Mouse (Mus musculus): ENCODE measurements at regions not wholly inside any gene's neighbourhood (a gene's known extent, or its start where the extent isn't known, plus 50 kb on each side); places are given as distances from the start of the nearest gene placed in this dataset.
A peak's percentile ranks its signal among the peaks of the same experiment; 100 is the strongest.

DNA sequence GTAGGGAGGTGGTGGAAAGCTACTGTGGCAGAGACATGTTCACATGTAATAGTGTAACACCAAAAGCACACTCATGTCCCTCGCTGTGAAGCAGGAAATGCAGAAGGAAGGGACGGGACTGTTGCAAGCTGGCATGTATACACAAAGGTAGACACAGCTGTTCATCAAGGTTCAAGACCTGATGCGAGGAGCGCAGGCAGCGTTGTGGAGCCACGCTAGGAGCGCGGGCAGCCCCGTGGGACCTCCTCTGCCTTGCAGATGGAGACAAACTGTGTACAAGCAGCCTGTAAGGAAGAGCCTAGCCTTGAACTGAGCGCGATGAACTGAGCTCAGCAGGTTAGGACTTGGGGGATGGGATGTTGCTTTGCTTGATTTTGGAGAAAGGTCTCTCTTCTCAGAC, 96.2 kb downstream of the Ets2 start:
- H3K4me2 ChIP-seq (replicated peaks) = no peak overlapping the region
- no peaks in the 10 kb centered on the region for H3K9me3 ChIP-seq
- no peaks in the 10 kb centered on the region for H3K27me3 ChIP-seq (replicated peaks)
- no peak overlapping the region for H3K9ac ChIP-seq
- H3K36me3 ChIP-seq = no peaks in the 10 kb centered on the region
- 65% methylated on average over 11 of the region's 11 CpGs for WGBS
- no peak overlapping the region for H3K4me3 ChIP-seq (replicated peaks)
- ATAC-seq = no peak
- no peak overlapping the region for H3K27ac ChIP-seq
- 0 out of 2 replicates have a peak, but pooled peaks cover 2% of the 10 kb centered on the region for H3K4me1 ChIP-seq (replicated peaks)

DNA sequence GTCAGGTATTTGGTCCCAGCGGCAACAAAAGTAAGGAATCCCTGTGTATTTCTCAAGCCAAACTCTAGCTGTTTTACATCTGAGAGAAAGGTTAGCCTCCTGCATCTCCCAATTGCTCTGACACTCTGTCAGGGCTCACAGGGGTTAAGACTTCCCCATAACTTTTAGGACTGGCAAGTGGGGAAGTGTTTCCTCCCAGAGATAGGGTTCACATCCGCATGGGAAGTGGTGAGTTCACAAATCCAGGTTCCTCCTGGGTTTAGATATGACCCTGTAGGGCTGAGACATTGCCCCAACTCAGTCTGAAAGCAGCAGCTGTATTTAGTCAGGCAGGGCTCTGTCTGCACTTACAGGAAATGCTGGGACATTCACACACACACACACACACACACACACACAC, 95.3 kb downstream of the Ets2 start:
- Histone ChIP-seq H3K36me3 (no peaks in the 10 kb centered on the region), H3K4me1 (replicated peaks) (0 out of 2 replicates have a peak, but pooled peaks cover 2% of the 10 kb centered on the region), H3K4me2 (replicated peaks) (no peak overlapping the region), H3K4me3 (replicated peaks) (no peak overlapping the region), H3K9me3 (no peaks in the 10 kb centered on the region), H3K27me3 (replicated peaks) (no peaks in the 10 kb centered on the region), H3K9ac (no peak overlapping the region), H3K27ac (no peak overlapping the region)
- WGBS = 54% methylated on average over 2 of the region's 2 CpGs
- no peak for ATAC-seq

DNA sequence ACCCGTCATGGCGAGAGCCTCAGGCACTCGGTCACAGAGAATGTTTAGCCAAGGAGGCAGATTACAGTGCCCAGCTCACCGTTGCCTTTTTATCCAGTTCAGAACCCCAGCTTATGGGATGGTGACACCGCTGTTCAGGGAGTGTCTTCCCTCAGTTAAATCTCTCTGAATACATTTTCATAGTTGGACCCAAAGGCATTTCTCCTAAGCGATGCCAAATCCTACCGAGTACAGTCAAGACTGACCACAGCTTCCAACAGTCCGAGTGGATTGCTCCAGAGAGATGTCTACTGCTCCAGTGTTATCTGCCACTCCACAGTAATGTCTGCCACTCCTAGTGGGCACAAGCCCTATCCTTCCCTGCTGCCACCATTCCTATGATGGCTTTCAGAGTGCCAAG, 93.0 kb downstream of the Ets2 start:
- 71% methylated on average over 8 of the region's 8 CpGs for WGBS
- Histone ChIP-seq H3K27me3 (replicated peaks) (no peaks in the 10 kb centered on the region), H3K9me3 (no peaks in the 10 kb centered on the region), H3K9ac (no peak overlapping the region), H3K4me1 (replicated peaks) (0 out of 2 replicates have a peak, but pooled peaks cover 2% of the 10 kb centered on the region), H3K36me3 (no peaks in the 10 kb centered on the region), H3K4me2 (replicated peaks) (0 out of 2 replicates have a peak overlapping the region, but pooled peaks have one; percentile 18), H3K4me3 (replicated peaks) (no peak overlapping the region), H3K27ac (no peak overlapping the region)
- no peak for ATAC-seq

DNA sequence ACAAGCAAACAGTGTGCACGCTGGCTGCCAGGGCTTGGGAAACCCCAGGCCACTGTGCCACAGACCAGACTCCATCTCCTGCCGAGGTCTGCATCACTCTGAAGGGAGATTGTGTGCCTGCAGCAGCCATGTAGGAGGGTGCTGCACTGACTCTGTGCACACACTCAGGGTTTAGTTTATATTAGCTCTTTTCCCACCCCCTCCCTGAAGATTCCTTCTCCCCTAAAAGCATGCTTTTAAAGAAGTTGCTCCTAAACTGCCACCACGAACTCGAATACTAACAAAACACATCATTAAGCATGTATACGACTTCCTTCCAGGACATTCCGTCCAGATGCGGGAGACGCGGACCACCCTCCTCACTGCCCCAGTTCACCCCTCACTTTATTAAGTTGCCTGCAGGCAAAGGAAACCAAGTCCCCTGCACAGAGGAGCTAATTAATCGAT, 92.4 kb downstream of the Ets2 start:
- Histone ChIP-seq H3K9me3 (no peaks in the 10 kb centered on the region), H3K9ac (no peak overlapping the region), H3K36me3 (no peaks in the 10 kb centered on the region), H3K27ac (no peak overlapping the region), H3K4me3 (replicated peaks) (no peak overlapping the region), H3K4me2 (replicated peaks) (0 out of 2 replicates have a peak overlapping the region, but pooled peaks have one; percentile 18), H3K27me3 (replicated peaks) (no peaks in the 10 kb centered on the region), H3K4me1 (replicated peaks) (0 out of 2 replicates have a peak, but pooled peaks cover 2% of the 10 kb centered on the region)
- 29% methylated on average over 10 of the region's 10 CpGs for WGBS
- ATAC-seq = no peak

DNA sequence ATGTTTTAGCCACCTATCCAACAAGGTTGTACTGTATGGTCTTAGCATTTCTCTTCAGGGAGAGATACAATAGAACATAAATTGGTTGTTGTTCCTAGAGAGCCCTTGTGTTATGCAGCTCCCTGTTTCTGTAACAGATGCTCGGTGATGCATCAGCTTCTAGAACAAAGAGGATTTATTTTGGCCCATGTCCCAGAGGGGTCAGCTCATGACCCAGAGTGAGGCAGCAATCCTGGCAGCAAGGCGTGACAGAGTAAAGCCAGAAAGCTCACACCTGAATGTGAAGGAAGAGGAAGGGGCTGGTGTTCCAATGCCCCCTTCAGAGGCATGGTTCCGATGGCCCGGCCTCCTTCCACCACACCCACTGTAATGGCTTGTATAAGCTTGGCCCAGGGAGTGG, 88.8 kb downstream of the Ets2 start:
- Histone ChIP-seq H3K9ac (no peak overlapping the region), H3K27ac (no peak overlapping the region), H3K4me3 (replicated peaks) (no peak overlapping the region), H3K4me2 (replicated peaks) (no peak overlapping the region), H3K4me1 (replicated peaks) (no peaks in the 10 kb centered on the region), H3K36me3 (no peaks in the 10 kb centered on the region), H3K9me3 (no peaks in the 10 kb centered on the region), H3K27me3 (replicated peaks) (no peaks in the 10 kb centered on the region)
- ATAC-seq = no peak
- WGBS = 77% methylated on average over 4 of the region's 4 CpGs

DNA sequence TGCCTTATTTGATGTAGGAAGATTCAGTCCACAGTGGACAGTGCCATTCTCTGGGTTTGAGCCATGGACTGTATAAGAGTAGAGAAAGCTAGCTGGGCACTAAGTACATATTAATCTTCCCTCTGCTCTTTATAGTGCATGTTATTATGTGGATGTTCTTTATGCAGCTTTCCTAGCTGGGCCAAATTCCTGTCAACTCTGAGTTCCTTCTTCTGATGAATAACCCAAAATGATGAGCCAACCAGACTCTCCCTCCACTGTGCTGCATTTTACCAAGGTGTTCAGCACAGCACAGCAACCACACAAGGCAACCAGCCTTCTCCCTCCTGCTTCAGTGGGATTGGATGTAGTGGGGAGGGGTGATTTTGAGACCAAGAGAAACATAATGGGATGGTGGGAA, 87.7 kb downstream of the Ets2 start:
- Histone ChIP-seq H3K4me1 (replicated peaks) (no peaks in the 10 kb centered on the region), H3K27ac (no peak overlapping the region), H3K9ac (no peak overlapping the region), H3K36me3 (no peaks in the 10 kb centered on the region), H3K4me2 (replicated peaks) (no peak overlapping the region), H3K27me3 (replicated peaks) (no peaks in the 10 kb centered on the region), H3K9me3 (no peaks in the 10 kb centered on the region), H3K4me3 (replicated peaks) (no peak overlapping the region)
- no peak for ATAC-seq

DNA sequence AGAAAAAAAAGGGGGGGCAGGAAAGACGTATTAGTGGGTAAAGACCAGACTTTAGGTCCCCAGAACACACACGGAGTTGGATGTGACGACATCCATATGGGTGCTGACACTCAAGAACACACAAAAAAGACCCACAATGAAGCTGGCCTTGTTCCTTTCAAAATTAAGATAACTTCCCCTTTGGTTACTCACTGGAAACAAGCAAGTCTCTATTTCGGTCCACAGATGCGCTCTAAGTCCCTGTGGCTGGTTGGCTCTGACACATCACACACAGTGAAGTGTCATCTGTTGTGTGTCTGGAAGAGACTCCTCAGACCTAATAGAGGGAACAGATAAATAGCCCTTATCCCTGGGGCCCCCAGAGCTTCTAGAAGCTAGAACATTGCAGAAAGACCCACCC, 79.8 kb downstream of the Ets2 start:
- H3K9ac ChIP-seq = no peak overlapping the region
- no peaks in the 10 kb centered on the region for H3K27me3 ChIP-seq (replicated peaks)
- H3K36me3 ChIP-seq = no peaks in the 10 kb centered on the region
- ATAC-seq = no peak
- no peak overlapping the region for H3K4me3 ChIP-seq (replicated peaks)
- 68% methylated on average over 5 of the region's 5 CpGs for whole genome bisulfite sequencing
- no peak overlapping the region for H3K27ac ChIP-seq
- no peak overlapping the region for H3K4me2 ChIP-seq (replicated peaks)
- no peaks in the 10 kb centered on the region for H3K9me3 ChIP-seq
- 0 out of 2 replicates have a peak, but pooled peaks cover 6% of the 10 kb centered on the region for H3K4me1 ChIP-seq (replicated peaks)

DNA sequence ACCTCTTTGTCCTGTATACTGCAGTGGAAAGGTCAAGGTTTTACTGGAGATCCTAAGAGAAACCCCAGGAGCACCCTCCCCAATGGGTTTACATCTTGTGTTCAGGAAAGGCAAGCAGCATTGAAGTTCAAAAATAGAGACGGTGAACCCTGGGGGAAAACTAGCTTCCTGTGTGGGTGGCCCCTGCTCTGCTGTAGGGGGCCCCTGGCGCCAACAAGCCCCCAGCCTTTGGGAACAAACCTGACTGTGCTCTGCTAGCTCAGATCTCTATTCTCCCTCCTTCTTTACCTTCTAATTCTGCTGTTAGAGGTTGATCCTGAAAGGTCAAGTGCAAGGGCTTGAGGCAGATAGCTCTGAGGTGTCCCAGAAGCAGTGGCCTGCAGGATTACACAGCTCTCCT, 78.6 kb downstream of the Ets2 start:
- Histone ChIP-seq H3K4me3 (replicated peaks) (no peak overlapping the region), H3K36me3 (no peaks in the 10 kb centered on the region), H3K9me3 (no peaks in the 10 kb centered on the region), H3K4me1 (replicated peaks) (0 out of 2 replicates have a peak, but pooled peaks cover 6% of the 10 kb centered on the region), H3K27ac (no peak overlapping the region), H3K9ac (no peak overlapping the region), H3K4me2 (replicated peaks) (no peak overlapping the region), H3K27me3 (replicated peaks) (no peaks in the 10 kb centered on the region)
- 65% methylated on average over 2 of the region's 2 CpGs for WGBS
- ATAC-seq = no peak

DNA sequence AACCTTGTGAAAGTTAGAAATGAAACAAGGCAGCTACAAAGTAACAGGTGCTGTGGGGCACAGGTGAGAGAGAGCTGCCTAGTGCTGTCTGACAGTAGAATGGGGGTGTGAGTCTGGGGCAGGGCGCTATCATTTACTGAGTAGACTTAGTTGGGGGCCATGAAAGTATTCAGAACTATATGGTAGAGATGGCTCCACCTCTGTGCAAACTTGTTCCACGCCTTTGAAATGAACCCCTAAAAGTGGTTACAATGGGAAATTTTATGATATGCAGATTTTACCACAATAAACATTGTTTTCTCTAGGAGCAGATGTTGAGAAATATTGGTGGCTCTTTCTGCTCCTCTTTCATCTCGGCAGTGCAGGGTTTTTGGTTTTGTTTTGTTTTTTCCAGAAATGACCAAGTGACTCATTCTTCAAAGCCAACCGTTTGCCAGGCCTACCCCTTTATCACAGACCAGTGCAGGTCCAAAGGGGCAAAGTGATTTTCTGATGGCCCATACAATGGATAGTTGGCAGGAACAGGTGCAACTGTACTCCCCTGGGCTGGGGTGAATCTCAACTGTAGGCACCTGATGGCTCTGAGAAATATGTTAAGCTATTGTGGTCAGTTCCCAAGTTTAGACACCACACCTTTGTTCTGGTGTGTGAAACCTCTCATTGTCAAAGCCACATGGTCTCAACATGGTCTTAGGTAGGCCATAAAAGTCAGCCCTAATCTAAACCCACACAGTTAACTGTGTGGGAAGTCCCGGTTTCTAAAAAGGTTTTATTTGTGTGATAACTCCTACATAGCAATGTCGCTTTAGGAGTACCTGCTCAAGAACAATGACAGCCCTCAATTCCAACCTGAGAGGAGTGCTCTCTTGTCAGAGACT, 77.2 kb downstream of the Ets2 start:
- peak; percentile 51; the same call in 1 of the 2 replicates for ATAC-seq
- H3K27ac ChIP-seq = no peak overlapping the region
- no peak overlapping the region for H3K4me2 ChIP-seq (replicated peaks)
- H3K9me3 ChIP-seq = no peaks in the 10 kb centered on the region
- H3K9ac ChIP-seq = no peak overlapping the region
- 0 out of 2 replicates have a peak, but pooled peaks cover 6% of the 10 kb centered on the region for H3K4me1 ChIP-seq (replicated peaks)
- WGBS = 74% methylated on average over 6 of the region's 6 CpGs
- no peak overlapping the region for H3K4me3 ChIP-seq (replicated peaks)
- H3K36me3 ChIP-seq = no peaks in the 10 kb centered on the region
- no peaks in the 10 kb centered on the region for H3K27me3 ChIP-seq (replicated peaks)

DNA sequence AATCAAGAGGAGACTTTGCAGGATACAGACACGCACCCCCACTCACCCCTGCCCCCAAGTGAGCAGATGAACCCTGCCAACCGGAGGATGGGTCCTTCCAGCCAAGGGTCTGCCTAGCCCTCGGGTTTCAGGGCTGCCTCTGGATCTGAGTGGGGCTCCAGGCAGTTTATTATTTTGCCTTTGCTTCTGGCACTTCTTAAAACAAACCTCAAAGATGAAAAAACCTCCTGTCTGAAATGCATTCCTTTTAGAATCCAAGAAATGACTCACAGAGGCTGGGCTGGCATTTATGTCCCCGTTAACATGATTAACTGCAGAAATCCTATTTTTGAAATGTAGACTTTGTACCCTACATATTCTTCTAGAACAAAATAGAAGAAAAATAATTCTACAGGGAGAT, 76.3 kb downstream of the Ets2 start:
- H3K9me3 ChIP-seq = no peaks in the 10 kb centered on the region
- no peaks in the 10 kb centered on the region for H3K27me3 ChIP-seq (replicated peaks)
- ATAC-seq = peak; percentile 39; the same call in 1 of the 2 replicates
- 0 out of 2 replicates have a peak, but pooled peaks cover 6% of the 10 kb centered on the region for H3K4me1 ChIP-seq (replicated peaks)
- no peak overlapping the region for H3K4me2 ChIP-seq (replicated peaks)
- H3K4me3 ChIP-seq (replicated peaks) = no peak overlapping the region
- 47% methylated on average over 4 of the region's 4 CpGs for WGBS
- 0 out of 2 replicates have a peak overlapping the region, but pooled peaks have one; percentile 44 for H3K27ac ChIP-seq
- no peaks in the 10 kb centered on the region for H3K36me3 ChIP-seq
- no peak overlapping the region for H3K9ac ChIP-seq

DNA sequence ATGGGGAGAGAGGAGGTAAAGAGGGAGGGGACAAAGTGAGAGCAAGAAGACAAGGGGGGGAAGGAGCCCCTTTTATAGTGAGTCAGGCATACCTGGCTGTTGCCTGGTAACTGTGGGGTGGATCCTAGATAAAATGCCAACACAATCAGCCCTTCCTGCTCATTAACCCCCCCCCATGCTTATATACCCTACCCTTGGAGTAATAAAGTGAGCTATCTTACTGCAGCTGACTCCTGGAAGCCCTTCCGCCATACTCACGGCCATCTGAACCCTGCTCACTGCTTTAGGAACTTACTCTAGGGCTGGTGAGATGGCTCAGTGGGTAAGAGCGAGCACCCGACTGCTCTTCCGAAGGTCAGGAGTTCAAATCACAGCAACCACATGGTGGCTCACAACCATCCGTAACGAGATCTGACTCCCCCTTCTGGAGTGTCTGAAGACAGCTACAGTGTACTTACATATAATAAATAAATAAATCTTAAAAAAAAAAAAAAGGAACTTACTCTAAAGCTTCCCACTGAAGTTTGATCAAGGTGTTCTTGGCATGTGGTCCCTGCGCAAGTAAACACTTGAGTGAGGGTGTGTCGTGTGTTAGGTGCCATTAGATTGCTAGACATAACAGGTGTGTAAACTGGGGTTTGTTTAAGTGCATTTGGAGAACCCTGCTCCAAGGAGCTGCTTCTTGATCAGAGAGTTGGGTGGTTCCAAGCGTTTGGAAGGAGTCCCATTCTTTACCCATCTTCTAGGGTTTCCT, 74.9 kb downstream of the Ets2 start:
- Histone ChIP-seq H3K4me3 (replicated peaks) (no peak overlapping the region), H3K4me2 (replicated peaks) (no peak overlapping the region), H3K9ac (no peak overlapping the region), H3K27me3 (replicated peaks) (no peaks in the 10 kb centered on the region), H3K9me3 (no peaks in the 10 kb centered on the region), H3K36me3 (no peaks in the 10 kb centered on the region), H3K27ac (no peak overlapping the region), H3K4me1 (replicated peaks) (0 out of 2 replicates have a peak, but pooled peaks cover 4% of the 10 kb centered on the region)
- ATAC-seq = peak; percentile 70
- WGBS = 83% methylated on average over 10 of the region's 10 CpGs

DNA sequence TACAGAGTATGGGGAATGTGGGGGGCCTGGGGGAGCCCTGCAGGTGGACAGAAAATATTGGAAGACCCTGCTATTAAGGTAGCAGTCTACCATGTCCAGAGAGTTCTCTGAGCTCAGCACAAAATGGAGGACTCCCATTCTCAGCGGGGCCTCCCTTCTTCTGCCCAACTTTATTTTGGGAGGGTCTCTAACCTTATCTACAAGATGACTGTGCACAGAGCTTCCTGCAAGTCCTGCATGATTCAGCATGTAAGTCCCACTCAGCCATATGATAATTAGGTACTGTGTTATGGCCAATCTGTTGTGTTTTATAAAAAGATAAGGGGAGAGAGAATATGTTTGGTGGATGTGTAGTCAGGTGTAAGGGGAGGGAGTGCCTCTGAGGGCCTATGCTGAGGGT, 74.1 kb downstream of the Ets2 start:
- no peak overlapping the region for H3K27ac ChIP-seq
- WGBS = 97% methylated on average over 1 of the region's 1 CpGs
- no peak overlapping the region for H3K4me2 ChIP-seq (replicated peaks)
- no peaks in the 10 kb centered on the region for H3K36me3 ChIP-seq
- no peaks in the 10 kb centered on the region for H3K27me3 ChIP-seq (replicated peaks)
- ATAC-seq = peak; percentile 11; the same call in 1 of the 2 replicates
- 0 out of 2 replicates have a peak, but pooled peaks cover 4% of the 10 kb centered on the region for H3K4me1 ChIP-seq (replicated peaks)
- H3K9ac ChIP-seq = no peak overlapping the region
- H3K9me3 ChIP-seq = no peaks in the 10 kb centered on the region
- H3K4me3 ChIP-seq (replicated peaks) = no peak overlapping the region

All from intestine, embryonic 15.5 days (tissue).